Mouse (Mus musculus) central nervous system, embryonic 18 days (tissue): ENCODE measurements around the gene Acad10. TPM values are rescaled to one million over a fixed set of nuclear protein-coding genes. Genes with fewer than 3 reads are reported as not detected.

ENCODE experiments used
- polyA plus RNA-seq: library from polyadenylated mRNA; depleted of rRNA; stranded (reverse); fragments of >200 nt; gene quantifications from 2 replicates; pipeline ENCODE4 v1.2.3, GENCODE M21; 2012; rRNA removed

The Acad10 gene
- polyA plus RNA-seq, result 1.4 and 2.0 TPM in 2 replicates

DNA sequence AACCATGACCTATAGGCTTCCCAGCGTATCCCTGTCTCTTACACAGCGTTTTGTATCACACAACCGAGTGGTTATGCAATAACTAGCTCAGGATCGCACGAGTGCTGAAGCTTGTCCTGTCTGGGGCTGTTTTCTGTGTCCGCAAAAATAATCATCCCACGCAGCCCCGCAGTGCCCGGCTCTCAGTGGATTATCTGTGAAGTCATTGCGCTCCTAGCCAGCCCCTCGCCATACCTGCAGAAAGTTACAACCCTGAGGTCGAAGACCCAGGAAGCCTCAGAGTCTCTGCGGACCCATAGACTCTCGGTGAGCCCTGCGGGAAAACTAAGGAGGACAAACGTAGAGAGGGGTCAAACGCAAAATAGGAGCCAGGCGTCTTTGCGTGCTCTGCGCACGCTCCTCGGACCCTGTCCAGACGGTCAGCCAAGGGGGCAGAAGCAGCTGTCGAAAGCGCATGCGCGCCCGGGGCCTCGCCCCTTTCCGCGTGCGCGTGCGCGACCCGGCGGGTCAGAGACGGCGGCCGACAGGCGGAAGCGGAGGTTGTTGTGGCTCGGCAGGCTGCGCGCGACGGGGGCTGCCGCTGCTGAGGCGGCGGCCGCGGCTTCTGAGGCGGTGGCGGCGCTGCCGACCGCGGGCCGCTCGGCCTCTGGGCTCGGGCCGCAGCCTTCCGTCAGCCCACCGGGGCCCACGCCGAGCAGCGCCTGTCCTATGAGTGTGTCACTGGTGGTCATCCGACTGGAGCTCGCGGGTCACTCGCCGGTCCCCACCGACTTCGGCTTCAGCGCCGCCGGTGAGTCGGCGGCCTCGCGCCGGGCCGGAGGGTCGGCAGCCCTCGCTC is at the start of gene Acad10, which contains the start of gene Brap:
Gene Acad10 (minus strand): TSS at position 456 of the 838 bp plus-strand sequence.
Gene Brap (plus strand): TSS at position 505 of the 838 bp plus-strand sequence.

DNA sequence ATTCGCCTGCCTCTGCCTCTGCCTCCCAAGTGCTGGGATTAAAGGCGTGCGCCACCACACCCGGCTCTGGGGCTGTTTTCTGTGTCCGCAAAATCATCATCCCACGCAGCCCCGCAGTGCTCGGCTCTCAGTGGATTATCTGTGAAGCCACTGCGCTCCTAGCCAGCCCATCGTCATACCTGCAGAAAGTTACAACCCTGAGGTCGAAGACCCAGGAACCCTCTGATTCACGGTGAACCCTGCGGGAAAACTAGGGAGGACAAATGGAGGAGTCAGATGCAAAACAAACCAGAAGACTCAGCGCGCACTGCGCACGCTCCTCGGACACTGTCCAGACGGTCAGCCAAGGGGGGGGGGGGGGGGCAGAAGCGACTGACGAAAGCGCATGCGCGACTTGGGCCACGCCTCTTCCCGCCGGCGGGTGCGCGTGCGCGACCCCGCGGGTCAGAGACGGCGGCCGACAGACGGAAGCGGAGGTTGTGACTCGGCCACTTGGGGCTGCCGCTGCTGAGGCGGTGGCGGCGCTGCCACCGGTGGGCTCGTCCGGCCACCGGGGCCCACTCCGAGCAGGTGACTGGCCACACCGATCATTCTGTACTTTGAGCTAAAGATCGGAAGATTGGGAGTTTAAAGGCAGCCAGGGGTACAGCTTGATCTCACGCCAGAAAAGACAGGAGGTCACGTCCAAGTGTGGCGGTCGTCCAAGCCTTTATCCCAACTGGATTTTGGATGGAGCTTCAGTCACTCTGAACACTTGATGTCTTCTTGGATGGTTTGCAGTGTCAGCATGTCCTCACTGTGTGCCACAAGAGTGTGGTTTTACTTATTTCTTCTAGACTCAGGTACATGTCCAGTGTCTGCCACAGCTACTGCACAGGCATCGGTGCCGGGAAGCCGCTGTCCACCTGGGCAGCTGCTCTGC is 41.5 kb downstream of the Acad10 start, which contains the start of gene Acad12:
Gene Acad12 (minus strand): TSS at position 347 of the 922 bp plus-strand sequence.

DNA sequence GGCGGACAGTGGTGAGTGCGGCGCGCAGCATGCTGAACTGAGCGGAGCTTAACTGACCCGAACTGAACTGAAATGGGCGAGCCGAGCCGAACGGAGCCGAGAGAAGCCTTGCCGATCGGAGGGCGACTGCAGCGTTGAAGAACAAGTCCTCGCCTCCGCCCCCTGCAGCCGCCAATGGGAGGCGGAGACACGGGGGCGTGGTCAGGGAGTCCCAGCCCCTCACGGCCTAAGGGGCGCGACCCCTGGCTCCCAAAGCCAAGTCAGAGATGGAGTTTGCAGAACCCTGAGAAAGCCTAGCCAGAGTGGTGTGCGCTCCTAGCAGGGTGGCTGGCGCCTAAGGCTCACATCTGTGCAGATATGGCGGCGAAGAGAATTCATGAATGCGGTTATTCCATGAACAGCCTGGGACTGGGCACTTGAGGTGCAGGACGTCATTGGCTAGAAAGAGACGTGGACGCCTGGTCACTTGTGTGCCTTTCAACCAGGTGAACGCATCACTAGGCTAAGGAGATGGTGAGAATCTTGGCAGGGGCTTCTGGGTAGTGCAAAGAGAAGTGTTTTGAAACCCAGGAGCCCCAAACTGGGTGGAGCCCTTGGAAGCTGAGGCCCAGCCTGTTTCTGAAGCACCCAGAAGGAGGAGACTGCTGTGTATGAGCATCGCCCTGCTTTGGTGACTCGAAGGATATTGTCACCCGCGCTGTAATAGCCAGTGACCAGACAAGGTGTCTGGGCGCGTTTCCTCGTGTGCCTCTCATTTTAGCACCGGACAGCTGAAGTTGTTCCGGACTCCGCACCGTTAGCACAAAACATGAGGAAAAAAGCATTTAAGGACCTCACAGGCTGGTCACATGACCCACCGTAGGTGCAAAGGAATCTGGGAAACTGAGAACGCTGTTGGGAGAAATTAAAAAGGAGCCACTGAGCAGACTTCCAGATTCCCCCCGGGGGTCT is 66.6 kb downstream of the Acad10 start, which contains the start of gene Aldh2:
Gene Aldh2 (minus strand): TSS at position 374 of the 951 bp plus-strand sequence.

Other genes with a start within 250 kb of the Acad10 start
- gene Tmem116, start 208.6 kb downstream of the Acad10 start, polyA plus RNA-seq, result 1.3 and 2.2 TPM in 2 replicates
- gene Erp29, start 208.0 kb downstream of the Acad10 start, polyA plus RNA-seq, result 141 and 157 TPM in 2 replicates
- gene Adam1b, start 157.1 kb downstream of the Acad10 start, polyA plus RNA-seq, result not detected in 2 replicates
- gene Adam1a, start 115.0 kb downstream of the Acad10 start, polyA plus RNA-seq, result 35.6 and 38.7 TPM in 2 replicates
- 0.14 and 0.36 TPM in 2 replicates for gene Gm42878, start 115.0 kb downstream of the Acad10 start, polyA plus RNA-seq
- gene Mapkapk5, start 114.6 kb downstream of the Acad10 start, polyA plus RNA-seq, result 126 and 129 TPM in 2 replicates
- 133 and 141 TPM in 2 replicates for gene Aldh2, start 66.7 kb downstream of the Acad10 start, polyA plus RNA-seq
- gene Acad12, start 41.6 kb downstream of the Acad10 start, polyA plus RNA-seq, result 2.3 and 2.4 TPM in 2 replicates
- 34.8 and 36.3 TPM in 2 replicates for gene Brap, start within 50 bp of the Acad10 start, polyA plus RNA-seq
- gene Atxn2, start 50.8 kb upstream of the Acad10 start, polyA plus RNA-seq, result 129 and 141 TPM in 2 replicates
- 8.4 and 8.5 TPM in 2 replicates for gene Sh2b3, start 177.1 kb upstream of the Acad10 start, polyA plus RNA-seq
- gene Pheta1, start 188.5 kb upstream of the Acad10 start, polyA plus RNA-seq, result 36.3 and 38.2 TPM in 2 replicates